Mouse (Mus musculus): ENCODE data around the gene Banp.
A peak's percentile ranks its signal among the peaks of the same experiment; 100 is the strongest.

Gene Banp

GRCm38 (mm10) chr8:121950749-121951655 lies 1.5 kb downstream of the Banp start:
- peak; percentile 67 for DNase-seq (ENCODE audit: low read depth)

- no peak for DNase-seq (ENCODE audit: low read depth)
These were observed 2.1 kb downstream of the Banp start for GRCm38 (mm10) chr8:121951656-121952009.

- DNase-seq (ENCODE audit: low read depth): no peak
These were observed 2.6 kb downstream of the Banp start for GRCm38 (mm10) chr8:121952122-121952521.

- no peak for DNase-seq (ENCODE audit: low read depth)
These were observed 3.2 kb downstream of the Banp start for GRCm38 (mm10) chr8:121952800-121953199.

GRCm38 (mm10) chr8:121953821-121954545 lies 4.4 kb downstream of the Banp start:
- DNase-seq (ENCODE audit: low read depth): no peak

- DNase-seq (ENCODE audit: low read depth): no peak
These were observed 5.5 kb downstream of the Banp start for GRCm38 (mm10) chr8:121954981-121955555.

GRCm38 (mm10) chr8:121955825-121956500 lies 6.4 kb downstream of the Banp start:
- no peak for DNase-seq (ENCODE audit: low read depth)

GRCm38 (mm10) chr8:121958395-121958794 lies 8.8 kb downstream of the Banp start:
- no peak for DNase-seq (ENCODE audit: low read depth)

- peak; percentile 20 for DNase-seq (ENCODE audit: low read depth)
These were observed 13.3 kb downstream of the Banp start for GRCm38 (mm10) chr8:121962892-121963291.

GRCm38 (mm10) chr8:121964716-121965512 lies 15.4 kb downstream of the Banp start:
- no peak for DNase-seq (ENCODE audit: low read depth)

GRCm38 (mm10) chr8:121966110-121966509 lies 16.6 kb downstream of the Banp start:
- DNase-seq (ENCODE audit: low read depth): no peak

GRCm38 (mm10) chr8:121966714-121967448 lies 17.3 kb downstream of the Banp start:
- DNase-seq (ENCODE audit: low read depth): no peak

GRCm38 (mm10) chr8:121967977-121968376 lies 18.4 kb downstream of the Banp start:
- no peak for DNase-seq (ENCODE audit: low read depth)

GRCm38 (mm10) chr8:121968542-121968941 lies 19.0 kb downstream of the Banp start:
- no peak for DNase-seq (ENCODE audit: low read depth)

- no peak for DNase-seq (ENCODE audit: low read depth)
These were observed 20.7 kb downstream of the Banp start for GRCm38 (mm10) chr8:121970225-121970624.

GRCm38 (mm10) chr8:121971488-121972058 lies 22.0 kb downstream of the Banp start:
- no peak for DNase-seq (ENCODE audit: low read depth)

- DNase-seq (ENCODE audit: low read depth): no peak
These were observed 24.4 kb downstream of the Banp start for GRCm38 (mm10) chr8:121973906-121974305.

GRCm38 (mm10) chr8:121977819-121978590 lies 28.5 kb downstream of the Banp start:
- DNase-seq (ENCODE audit: low read depth): peak; percentile 58

- DNase-seq (ENCODE audit: low read depth): no peak
These were observed 29.1 kb downstream of the Banp start for GRCm38 (mm10) chr8:121978670-121979069.
